Mouse (Mus musculus): ENCODE measurements around the gene Ndufab1.
A peak's percentile ranks its signal among the peaks of the same experiment; 100 is the strongest.

Ndufab1 gene

DNA sequence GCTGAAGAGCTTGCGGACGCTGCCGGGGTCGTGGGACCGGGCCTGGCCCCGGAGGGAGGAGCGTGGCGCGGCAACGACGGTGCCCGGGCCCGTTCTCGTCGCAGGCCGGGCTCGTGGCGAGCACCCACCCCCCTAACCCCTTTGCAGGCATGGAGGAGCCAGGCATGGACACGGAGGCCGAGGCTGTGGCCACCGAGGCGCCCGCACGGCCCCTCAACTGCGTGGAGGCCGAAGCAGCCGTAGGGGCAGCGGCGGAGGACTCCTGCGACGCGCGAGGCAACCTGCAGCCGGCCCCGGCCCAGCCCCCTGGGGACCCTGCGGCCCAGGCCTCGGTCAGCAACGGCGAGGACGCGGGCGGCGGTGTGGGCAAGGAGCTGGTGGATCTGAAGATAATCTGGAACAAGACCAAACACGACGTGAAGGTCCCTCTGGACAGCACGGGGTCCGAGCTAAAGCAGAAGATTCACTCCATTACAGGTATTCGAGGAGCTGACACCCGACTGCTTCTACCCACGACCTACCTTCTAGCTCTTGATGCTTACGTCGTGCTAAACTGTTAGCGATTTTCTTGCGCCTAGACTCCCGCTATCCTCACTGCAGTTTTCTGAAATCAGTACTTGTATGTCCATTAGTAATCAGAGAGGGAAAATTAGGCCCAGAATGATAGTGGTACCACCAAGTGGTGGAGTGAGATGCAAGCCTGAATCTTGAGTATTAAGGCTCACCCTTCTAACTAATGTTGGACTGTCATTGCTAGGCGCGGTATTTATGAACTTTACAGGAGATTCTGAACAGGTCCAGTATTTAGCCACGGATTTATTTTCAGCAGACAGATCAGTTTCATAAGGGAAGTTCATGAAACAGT lies 33.9 kb downstream of the Ndufab1 start:
- DNase-seq (ENCODE audit: low read depth, low spot score): no peak

DNA sequence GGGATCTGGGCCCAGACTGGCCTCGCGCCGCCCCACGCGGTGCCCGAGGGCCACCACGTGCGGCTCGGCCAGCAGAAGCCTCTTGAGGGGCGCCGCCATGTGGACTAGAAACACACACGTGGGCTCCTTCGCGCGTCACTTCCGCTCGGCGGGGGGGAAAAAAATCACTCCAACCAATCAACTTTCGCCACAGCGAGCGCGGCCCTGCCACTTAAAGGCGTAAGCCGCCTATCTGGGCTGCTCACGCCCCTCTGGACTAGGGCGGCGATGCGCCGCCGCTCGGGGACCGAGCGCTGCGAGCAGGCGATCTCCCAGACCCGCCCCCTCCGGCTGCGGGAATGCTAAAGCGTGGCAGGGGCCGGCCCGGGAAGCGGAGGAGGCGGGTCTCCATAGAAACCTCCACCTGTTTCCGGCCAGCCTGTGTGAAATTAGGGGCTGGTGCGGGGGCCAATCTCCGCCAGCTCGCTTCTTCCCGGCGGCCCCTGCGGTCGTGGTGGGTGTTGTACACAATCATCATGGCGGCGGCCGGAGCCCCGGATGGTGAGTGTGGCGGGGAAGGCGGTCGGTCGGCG lies 34.7 kb downstream of the Ndufab1 start, which contains the start of the genes Ubfd1 and Ears2:
Gene Ubfd1, plus strand, starts transcription at position 231 of the 572 bp plus-strand sequence.
Gene Ears2, minus strand, starts transcription at position 319 of the 572 bp plus-strand sequence.
- DNase-seq (ENCODE audit: low read depth, low spot score): peak; percentile 93

DNA sequence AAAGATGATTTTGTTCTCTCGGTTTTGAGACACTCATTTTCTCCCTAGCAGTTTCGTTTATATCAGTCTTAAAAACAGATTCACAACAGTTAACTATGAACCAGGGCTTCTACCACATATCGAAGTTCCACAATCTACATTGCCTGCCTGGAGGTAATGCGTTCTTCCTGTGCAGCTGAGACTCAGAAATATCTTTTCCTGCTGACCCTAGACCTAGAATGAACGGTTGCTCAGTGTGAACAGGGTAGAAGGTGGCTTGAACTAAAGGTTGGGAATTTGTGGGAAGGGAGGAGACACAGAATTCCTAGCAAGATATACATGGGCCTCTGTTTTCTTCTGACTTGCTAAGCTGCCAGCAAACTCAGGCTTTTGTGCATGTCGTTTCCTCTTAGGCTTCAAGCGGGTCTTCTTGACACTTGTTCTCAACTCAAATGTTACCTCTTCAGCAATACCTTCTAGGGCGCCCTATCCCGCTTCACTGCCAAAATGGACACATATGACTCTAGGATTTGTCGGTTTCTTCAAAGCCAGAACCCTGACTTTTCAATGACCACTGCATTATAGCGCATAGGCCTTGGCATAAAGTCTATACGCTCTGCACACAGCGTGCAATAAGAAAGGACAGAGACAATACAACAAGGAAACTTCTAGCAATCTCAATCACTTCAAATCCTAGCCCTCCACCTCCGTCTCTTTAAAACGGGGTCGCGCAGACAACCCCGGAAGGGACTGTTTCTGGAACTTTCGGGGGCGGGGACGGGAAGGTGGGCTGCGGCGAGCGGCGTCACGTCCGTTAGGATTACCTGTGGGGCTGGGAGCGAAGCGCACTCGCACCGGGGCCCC lies 35.4 kb downstream of the Ndufab1 start:
- no peak for DNase-seq (ENCODE audit: low read depth, low spot score)

GRCm38 (mm10) chr7:122065656-122066055 lies 36.0 kb downstream of the Ndufab1 start:
- DNase-seq (ENCODE audit: low read depth, low spot score): no peak

GRCm38 (mm10) chr7:122056633-122057032 lies 45.1 kb downstream of the Ndufab1 start:
- no peak for DNase-seq (ENCODE audit: low read depth, low spot score)

DNA sequence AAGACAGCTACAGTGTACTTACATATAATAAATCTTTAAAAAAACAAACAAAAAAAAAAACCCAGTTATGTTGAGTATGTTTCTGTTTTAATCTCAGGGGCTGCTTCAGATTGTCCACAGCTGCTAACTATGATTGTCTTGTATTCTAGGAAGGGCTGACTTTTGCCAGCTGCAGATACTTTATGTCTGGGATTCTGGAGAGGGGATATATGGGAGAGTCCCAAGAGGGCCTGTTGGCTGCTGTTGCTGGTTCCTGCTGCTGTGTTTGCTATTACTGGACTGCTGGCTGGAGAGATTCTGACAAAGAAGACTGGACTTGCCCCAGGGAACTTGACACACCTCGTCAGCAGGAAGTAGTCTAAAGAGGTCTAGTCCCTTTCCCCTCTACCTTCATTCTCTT lies 50.9 kb downstream of the Ndufab1 start:
- DNase-seq (ENCODE audit: low read depth, low spot score): no peak

- DNase-seq (ENCODE audit: low read depth, low spot score): no peak
Measured at GRCm38 (mm10) chr7:122048191-122048590, 53.5 kb downstream of the Ndufab1 start.

DNA sequence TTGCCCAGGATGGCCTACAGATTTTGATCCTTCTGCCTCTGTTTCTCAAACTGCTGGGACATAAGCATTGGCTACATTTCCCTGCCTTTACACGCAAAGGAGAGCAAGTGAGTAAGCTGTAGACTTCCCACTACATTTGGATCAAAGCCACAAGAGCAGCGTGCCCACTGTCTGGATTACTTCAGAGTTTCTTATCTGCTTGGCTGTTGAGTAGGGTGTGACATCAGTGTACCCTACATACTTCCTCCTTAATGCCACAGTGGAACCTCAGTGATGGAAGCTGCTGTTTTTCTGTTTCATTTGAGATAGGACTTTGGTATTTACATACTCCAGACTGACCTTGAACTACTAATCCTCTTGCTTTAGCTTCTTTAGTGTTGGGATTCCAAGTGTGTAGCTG lies 54.9 kb downstream of the Ndufab1 start:
- no peak for DNase-seq (ENCODE audit: low read depth, low spot score)

- no peak for DNase-seq (ENCODE audit: low read depth, low spot score)
Measured at GRCm38 (mm10) chr7:122045711-122046110, 56.0 kb downstream of the Ndufab1 start.

GRCm38 (mm10) chr7:122045181-122045634 lies 56.5 kb downstream of the Ndufab1 start:
- DNase-seq (ENCODE audit: low read depth, low spot score): no peak

DNA sequence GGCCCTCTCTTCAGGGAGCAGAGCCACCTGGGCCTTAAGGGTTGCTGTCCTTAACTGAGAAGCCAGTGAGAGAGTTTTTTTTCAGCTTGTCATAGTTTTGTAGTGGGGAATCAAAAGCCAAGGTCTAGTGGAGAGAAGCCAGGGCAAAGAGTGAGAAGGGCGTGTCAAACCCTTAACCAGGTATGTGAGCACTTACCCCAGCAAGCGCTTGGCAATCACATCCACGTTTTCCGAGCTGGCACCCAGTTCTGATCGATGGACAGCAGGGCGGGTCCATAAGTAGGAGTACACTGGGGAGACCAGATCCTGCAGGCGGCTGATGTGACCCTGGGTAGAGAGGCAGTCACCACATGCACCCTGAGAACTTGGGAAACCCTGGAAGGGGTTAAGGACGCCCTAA lies 57.6 kb downstream of the Ndufab1 start:
- DNase-seq (ENCODE audit: low read depth, low spot score): no peak

Data from brain, embryonic 18.5 days (tissue).